Mouse (Mus musculus): ENCODE measurements around the gene Epha2. TPM values are rescaled to one million over a fixed set of nuclear protein-coding genes. Genes with fewer than 3 reads are reported as not detected.

Epha2 gene
- polyA plus RNA-seq, 1 experiment, result not detected

DNA sequence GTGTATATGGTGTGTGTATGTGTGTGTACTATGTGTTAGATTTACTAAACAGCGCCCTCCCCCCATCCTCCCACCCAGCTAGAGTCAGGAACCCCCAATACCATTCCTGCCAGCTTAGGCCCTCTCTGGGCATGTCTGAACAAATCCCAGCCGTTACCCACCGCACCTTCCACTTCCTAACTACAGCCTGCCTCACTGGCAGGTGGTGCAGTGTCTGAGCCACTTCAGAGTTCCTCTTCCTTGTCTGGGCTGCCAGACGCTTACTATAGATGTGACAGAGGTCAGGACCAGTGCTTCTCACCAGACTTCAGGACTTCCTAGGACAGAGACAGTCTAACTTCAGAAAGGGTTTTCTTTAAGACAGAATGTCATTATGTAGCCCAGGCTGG, 3.2 kb downstream of the Epha2 start:
- Histone ChIP-seq H3K4me3 (ENCODE audit: insufficient read depth, low read depth, low read length) (no peak overlapping the region), H3K4me1 (ENCODE audit: control insufficient read depth, insufficient read depth, low read length) (peaks cover 23% of the 10 kb centered on the region), H3K27ac (ENCODE audit: insufficient read depth, low read depth, low read length) (no peak overlapping the region)
- 92% methylated on average over 4 of the region's 4 CpGs for WGBS
- TF ChIP-seq CTCF (IDR thresholded peaks at IDR 0.05; ENCODE audit: insufficient read depth, low read depth, low read length) (no peak), POLR2A (IDR thresholded peaks at IDR 0.05; ENCODE audit: insufficient read depth, low read depth, low read length) (no peak)

DNA sequence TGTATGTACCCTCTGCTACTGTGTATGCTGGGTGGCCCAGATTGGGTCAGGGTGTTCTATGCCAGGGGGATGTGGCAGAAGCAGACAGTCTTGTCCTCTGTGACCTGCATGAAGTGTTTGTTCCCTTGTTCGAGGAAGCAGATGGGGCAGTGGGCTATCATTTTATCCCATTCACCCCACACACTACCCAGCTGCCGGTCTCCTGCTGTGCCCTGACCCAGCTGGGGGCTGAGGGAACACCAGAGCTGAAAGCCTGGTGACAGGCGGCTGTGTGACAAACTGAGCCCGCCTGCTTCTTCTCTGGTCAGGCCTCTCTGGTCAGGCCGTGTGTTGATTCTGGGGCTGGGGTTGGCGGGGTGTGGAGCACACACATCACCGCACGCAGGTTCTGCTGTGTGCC, 5.0 kb downstream of the Epha2 start:
- Histone ChIP-seq H3K4me3 (ENCODE audit: insufficient read depth, low read depth, low read length) (no peak overlapping the region), H3K4me1 (ENCODE audit: control insufficient read depth, insufficient read depth, low read length) (peaks cover 32% of the 10 kb centered on the region), H3K27ac (ENCODE audit: insufficient read depth, low read depth, low read length) (no peak overlapping the region)
- no peak for TF ChIP-seq CTCF (IDR thresholded peaks at IDR 0.05; ENCODE audit: insufficient read depth, low read depth, low read length)
- no peak for TF ChIP-seq POLR2A (IDR thresholded peaks at IDR 0.05; ENCODE audit: insufficient read depth, low read depth, low read length)
- 65% methylated on average over 8 of the region's 8 CpGs for WGBS

- TF ChIP-seq CTCF (IDR thresholded peaks at IDR 0.05; ENCODE audit: insufficient read depth, low read depth, low read length) (no peak), POLR2A (IDR thresholded peaks at IDR 0.05; ENCODE audit: insufficient read depth, low read depth, low read length) (no peak)
- WGBS, result 97% methylated on average over 22 of the region's 22 CpGs
- Histone ChIP-seq H3K4me3 (ENCODE audit: insufficient read depth, low read depth, low read length) (no peak overlapping the region), H3K27ac (ENCODE audit: insufficient read depth, low read depth, low read length) (no peak overlapping the region), H3K4me1 (ENCODE audit: control insufficient read depth, insufficient read depth, low read length) (peaks cover 25% of the 10 kb centered on the region)
Observed at GRCm38 (mm10) chr4:141308381-141308780, 7.3 kb downstream of the Epha2 start.

DNA sequence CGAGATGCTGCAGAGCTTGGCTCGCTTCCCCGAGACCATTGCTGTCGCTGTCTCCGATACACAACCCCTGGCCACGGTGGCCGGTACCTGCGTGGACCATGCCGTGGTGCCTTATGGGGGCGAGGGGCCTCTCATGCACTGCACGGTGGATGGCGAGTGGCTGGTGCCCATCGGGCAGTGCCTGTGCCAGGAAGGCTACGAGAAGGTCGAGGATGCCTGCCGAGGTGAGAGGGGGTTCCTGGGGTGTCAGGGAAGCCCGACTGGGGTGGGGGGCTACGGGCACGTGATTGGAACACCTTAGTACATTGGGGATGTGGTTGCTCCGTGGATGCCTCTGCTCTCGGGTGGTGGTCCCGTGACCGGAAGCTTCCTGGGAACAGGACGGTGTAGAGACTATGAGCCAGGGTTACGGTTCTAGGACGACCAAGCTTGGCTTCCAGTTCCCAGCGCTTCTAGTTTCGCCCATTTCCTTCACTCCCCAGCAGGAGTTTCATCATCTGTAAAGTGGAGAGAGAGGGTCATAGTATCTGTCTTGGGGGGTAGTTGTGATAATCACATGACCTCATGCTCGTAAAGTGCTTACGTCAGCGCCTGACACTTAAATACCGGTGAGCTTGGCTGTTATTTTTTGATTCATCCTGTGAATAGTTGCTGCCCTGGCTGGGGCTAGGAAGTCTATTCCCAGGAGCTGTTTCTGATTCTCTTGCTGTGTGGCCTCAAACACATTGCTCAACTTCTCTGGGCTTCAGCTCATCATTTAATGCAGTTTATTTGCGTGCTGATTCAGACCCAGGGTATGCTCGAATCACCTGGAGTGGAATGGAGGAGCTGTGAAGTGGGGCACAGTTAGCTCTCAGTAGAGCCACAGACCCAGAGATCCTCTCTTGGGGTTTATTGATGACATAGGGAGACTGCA, 8.1 kb downstream of the Epha2 start:
- Histone ChIP-seq H3K27ac (ENCODE audit: insufficient read depth, low read depth, low read length) (no peak overlapping the region), H3K4me1 (ENCODE audit: control insufficient read depth, insufficient read depth, low read length) (peaks cover 31% of the 10 kb centered on the region), H3K4me3 (ENCODE audit: insufficient read depth, low read depth, low read length) (no peak overlapping the region)
- TF ChIP-seq CTCF (IDR thresholded peaks at IDR 0.05; ENCODE audit: insufficient read depth, low read depth, low read length), result no peak
- TF ChIP-seq POLR2A (IDR thresholded peaks at IDR 0.05; ENCODE audit: insufficient read depth, low read depth, low read length), result no peak
- WGBS, result 94% methylated on average over 34 of the region's 34 CpGs

GRCm38 (mm10) chr4:141309773-141310145, 8.7 kb downstream of the Epha2 start:
- TF ChIP-seq POLR2A (IDR thresholded peaks at IDR 0.05; ENCODE audit: insufficient read depth, low read depth, low read length) (no peak), CTCF (IDR thresholded peaks at IDR 0.05; ENCODE audit: insufficient read depth, low read depth, low read length) (no peak)
- H3K4me3 ChIP-seq (ENCODE audit: insufficient read depth, low read depth, low read length), result no peak overlapping the region
- no peak overlapping the region for H3K27ac ChIP-seq (ENCODE audit: insufficient read depth, low read depth, low read length)
- peaks cover 32% of the 10 kb centered on the region for H3K4me1 ChIP-seq (ENCODE audit: control insufficient read depth, insufficient read depth, low read length)
- 73% methylated on average over 10 of the region's 10 CpGs for WGBS

DNA sequence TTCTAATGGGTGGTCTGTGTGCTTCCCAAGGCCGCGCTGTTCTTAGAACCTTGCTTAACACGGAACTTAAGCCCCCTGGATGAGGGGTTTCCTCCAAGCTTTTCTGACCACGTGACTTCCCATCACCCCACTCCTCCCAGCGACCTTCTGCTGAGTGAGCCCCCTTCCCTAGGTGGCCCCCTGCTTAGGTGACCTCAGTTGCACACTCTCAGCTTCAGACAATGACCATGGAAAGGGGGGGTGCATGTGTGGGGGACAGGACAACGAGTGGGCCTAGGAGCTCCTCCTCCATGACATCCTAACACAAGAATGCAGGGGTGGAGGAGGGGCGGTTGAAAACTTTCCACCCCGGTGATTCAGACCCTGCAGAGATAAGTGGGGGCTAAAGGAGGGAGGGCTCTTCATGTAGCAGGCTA, 9.2 kb downstream of the Epha2 start:
- Histone ChIP-seq H3K4me3 (ENCODE audit: insufficient read depth, low read depth, low read length) (no peak overlapping the region), H3K27ac (ENCODE audit: insufficient read depth, low read depth, low read length) (no peak overlapping the region), H3K4me1 (ENCODE audit: control insufficient read depth, insufficient read depth, low read length) (peaks cover 32% of the 10 kb centered on the region)
- TF ChIP-seq POLR2A (IDR thresholded peaks at IDR 0.05; ENCODE audit: insufficient read depth, low read depth, low read length), result no peak
- 35% methylated on average over 8 of the region's 8 CpGs for WGBS

DNA sequence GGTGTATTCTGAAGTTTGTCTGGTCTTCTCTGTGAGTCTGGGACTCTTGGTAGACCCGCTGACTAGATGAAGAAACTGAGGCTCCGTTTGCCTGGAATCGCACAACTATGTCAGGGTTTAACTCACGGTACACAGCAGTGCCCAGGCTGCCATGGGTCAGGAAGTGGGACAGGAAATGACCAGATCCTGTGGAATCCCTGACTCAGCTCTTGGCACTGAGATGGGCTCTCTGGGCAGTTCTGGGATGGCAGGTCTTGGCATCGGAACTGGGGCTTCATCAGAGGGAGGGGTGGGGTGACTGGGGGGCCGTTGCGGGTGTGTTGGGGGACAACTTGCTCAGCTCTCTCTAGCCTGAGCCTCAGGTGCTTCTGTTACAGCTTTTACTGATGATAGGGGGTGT, 10.0 kb downstream of the Epha2 start:
- H3K27ac ChIP-seq (ENCODE audit: insufficient read depth, low read depth, low read length), result no peak overlapping the region
- 78% methylated on average over 7 of the region's 7 CpGs for WGBS
- peaks cover 32% of the 10 kb centered on the region for H3K4me1 ChIP-seq (ENCODE audit: control insufficient read depth, insufficient read depth, low read length)
- H3K4me3 ChIP-seq (ENCODE audit: insufficient read depth, low read depth, low read length), result no peak overlapping the region
- no peak for TF ChIP-seq CTCF (IDR thresholded peaks at IDR 0.05; ENCODE audit: insufficient read depth, low read depth, low read length)
- TF ChIP-seq POLR2A (IDR thresholded peaks at IDR 0.05; ENCODE audit: insufficient read depth, low read depth, low read length), result no peak

- WGBS, result 74% methylated on average over 6 of the region's 6 CpGs
- Histone ChIP-seq H3K4me1 (ENCODE audit: control insufficient read depth, insufficient read depth, low read length) (peaks cover 28% of the 10 kb centered on the region), H3K4me3 (ENCODE audit: insufficient read depth, low read depth, low read length) (no peak overlapping the region), H3K27ac (ENCODE audit: insufficient read depth, low read depth, low read length) (no peak overlapping the region)
- no peak for TF ChIP-seq CTCF (IDR thresholded peaks at IDR 0.05; ENCODE audit: insufficient read depth, low read depth, low read length)
- no peak for TF ChIP-seq POLR2A (IDR thresholded peaks at IDR 0.05; ENCODE audit: insufficient read depth, low read depth, low read length)
Observed at GRCm38 (mm10) chr4:141311506-141311905, 10.5 kb downstream of the Epha2 start.

- no peak for TF ChIP-seq POLR2A (IDR thresholded peaks at IDR 0.05; ENCODE audit: insufficient read depth, low read depth, low read length)
- no peak for TF ChIP-seq CTCF (IDR thresholded peaks at IDR 0.05; ENCODE audit: insufficient read depth, low read depth, low read length)
- WGBS, result 92% methylated on average over 2 of the region's 2 CpGs
- Histone ChIP-seq H3K27ac (ENCODE audit: insufficient read depth, low read depth, low read length) (no peak overlapping the region), H3K4me3 (ENCODE audit: insufficient read depth, low read depth, low read length) (no peak overlapping the region), H3K4me1 (ENCODE audit: control insufficient read depth, insufficient read depth, low read length) (peaks cover 25% of the 10 kb centered on the region)
Observed at GRCm38 (mm10) chr4:141311908-141312307, 10.9 kb downstream of the Epha2 start.
